Mouse (Mus musculus): ENCODE measurements at regions not wholly inside any gene's neighbourhood (a gene's known extent, or its start where the extent isn't known, plus 50 kb on each side); places are given as distances from the start of the nearest gene placed in this dataset.
A peak's percentile ranks its signal among the peaks of the same experiment; 100 is the strongest.

DNA sequence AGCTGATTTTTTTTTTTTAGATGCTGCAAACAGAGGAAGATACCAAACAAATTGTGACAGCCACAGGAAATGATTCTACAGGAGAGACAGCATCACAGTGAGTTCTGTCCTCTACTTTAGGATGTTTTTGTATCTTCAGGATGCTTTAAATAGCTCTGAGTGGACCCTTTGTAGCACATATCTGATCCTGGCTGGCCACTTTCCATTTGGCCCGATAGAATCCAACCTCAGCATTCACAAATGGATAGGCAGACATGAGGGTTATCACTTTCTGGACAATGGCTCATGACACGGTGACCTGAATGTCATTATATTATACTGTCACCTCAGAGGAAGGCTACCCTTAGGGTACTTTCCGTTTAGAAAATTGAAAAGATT lies 379.3 kb downstream of the Gm10295 start:
- Histone ChIP-seq H3K4me2 (ENCODE audit: low read depth, low read length) (no peak overlapping the region), H3K27ac (ENCODE audit: low read depth, low read length) (no peak overlapping the region), H3K36me3 (ENCODE audit: control insufficient read depth, insufficient read depth, low read length) (no peaks in the 10 kb centered on the region), H3K4me3 (ENCODE audit: low read depth, low read length) (no peak overlapping the region), H3K4me1 (ENCODE audit: control insufficient read depth, insufficient read depth, low read length) (no peaks in the 10 kb centered on the region), H3K9me3 (ENCODE audit: control insufficient read depth, low read length) (no peaks in the 10 kb centered on the region), H3K9ac (replicated peaks; ENCODE audit: low read depth, low read length) (no peak overlapping the region), H3K27me3 (ENCODE audit: control insufficient read depth, insufficient read depth, low read length) (no peaks in the 10 kb centered on the region)
- 20% methylated on average over 3 of the region's 3 CpGs for WGBS
- no peak for ATAC-seq (ENCODE audit: low read depth)

GRCm38 (mm10) chr7:70971323-70972022 lies 379.8 kb downstream of the Gm10295 start:
- Histone ChIP-seq H3K9ac (replicated peaks; ENCODE audit: low read depth, low read length) (no peak overlapping the region), H3K4me2 (ENCODE audit: low read depth, low read length) (no peak overlapping the region), H3K36me3 (ENCODE audit: control insufficient read depth, insufficient read depth, low read length) (no peaks in the 10 kb centered on the region), H3K27me3 (ENCODE audit: control insufficient read depth, insufficient read depth, low read length) (no peaks in the 10 kb centered on the region), H3K27ac (ENCODE audit: low read depth, low read length) (no peak overlapping the region), H3K4me3 (ENCODE audit: low read depth, low read length) (no peak overlapping the region), H3K9me3 (ENCODE audit: control insufficient read depth, low read length) (no peaks in the 10 kb centered on the region), H3K4me1 (ENCODE audit: control insufficient read depth, insufficient read depth, low read length) (no peaks in the 10 kb centered on the region)
- peak; percentile 17; the same call in 1 of the 2 replicates for ATAC-seq (ENCODE audit: low read depth)
- 6% methylated on average over 6 of the region's 6 CpGs for WGBS

DNA sequence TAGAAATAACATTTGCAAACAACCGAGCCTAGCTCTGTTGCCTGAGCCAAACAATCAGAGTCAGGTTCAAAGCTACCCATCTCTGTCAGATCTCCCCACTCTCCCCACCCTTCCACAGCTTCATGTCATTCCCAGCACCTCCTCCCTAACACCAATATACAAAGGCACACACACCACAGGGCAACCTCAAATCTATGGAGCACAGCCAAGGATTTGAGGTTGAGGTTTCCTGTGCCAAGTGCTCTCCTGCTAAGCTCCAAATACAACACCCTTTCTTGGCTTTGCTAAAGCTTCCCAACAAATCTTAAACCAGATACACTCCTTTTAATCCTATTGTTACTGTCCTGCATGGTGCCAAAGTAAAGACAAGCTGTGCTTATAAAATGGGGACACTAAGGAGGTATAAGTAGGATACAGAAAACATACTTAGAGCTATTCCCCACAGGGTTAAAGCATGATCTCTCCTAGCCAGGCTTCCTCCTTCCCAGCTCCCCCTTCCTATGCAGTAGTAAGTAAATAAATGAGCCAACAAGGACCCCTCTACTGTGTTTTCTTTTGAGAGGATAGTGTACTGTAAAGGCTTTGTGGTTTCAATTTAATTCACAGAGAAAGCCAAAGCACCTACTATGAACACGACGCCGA lies 398.8 kb downstream of the Gm10295 start:
- Histone ChIP-seq H3K36me3 (ENCODE audit: control insufficient read depth, insufficient read depth, low read length) (no peaks in the 10 kb centered on the region), H3K27me3 (ENCODE audit: control insufficient read depth, insufficient read depth, low read length) (no peaks in the 10 kb centered on the region), H3K27ac (ENCODE audit: low read depth, low read length) (no peak overlapping the region), H3K9ac (replicated peaks; ENCODE audit: low read depth, low read length) (no peak overlapping the region), H3K9me3 (ENCODE audit: control insufficient read depth, low read length) (no peaks in the 10 kb centered on the region), H3K4me2 (ENCODE audit: low read depth, low read length) (no peak overlapping the region), H3K4me3 (ENCODE audit: low read depth, low read length) (no peak overlapping the region), H3K4me1 (ENCODE audit: control insufficient read depth, insufficient read depth, low read length) (no peaks in the 10 kb centered on the region)
- ATAC-seq (ENCODE audit: low read depth), result no peak
- 59% methylated on average over 4 of the region's 4 CpGs for WGBS

DNA sequence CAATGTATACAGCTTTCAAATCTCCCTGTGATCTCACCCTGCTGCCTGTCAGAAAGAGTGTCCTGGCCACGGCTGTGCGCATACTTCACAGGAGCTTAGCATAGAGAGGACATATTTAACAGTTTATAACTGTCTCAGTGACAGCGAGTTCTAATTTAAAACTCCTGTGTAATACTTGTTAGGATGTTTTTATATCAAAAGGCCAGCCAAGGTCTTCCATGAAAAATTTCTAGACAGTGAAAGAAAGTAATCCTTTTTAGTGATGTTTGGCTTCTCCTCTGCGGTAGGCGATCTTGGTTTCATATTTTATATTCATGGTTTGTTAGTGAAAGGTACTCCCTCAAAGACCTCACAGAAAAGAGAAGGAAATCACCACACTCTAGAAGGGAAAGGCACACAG lies 403.0 kb downstream of the Gm10295 start:
- H3K4me1 ChIP-seq (ENCODE audit: control insufficient read depth, insufficient read depth, low read length), result no peaks in the 10 kb centered on the region

DNA sequence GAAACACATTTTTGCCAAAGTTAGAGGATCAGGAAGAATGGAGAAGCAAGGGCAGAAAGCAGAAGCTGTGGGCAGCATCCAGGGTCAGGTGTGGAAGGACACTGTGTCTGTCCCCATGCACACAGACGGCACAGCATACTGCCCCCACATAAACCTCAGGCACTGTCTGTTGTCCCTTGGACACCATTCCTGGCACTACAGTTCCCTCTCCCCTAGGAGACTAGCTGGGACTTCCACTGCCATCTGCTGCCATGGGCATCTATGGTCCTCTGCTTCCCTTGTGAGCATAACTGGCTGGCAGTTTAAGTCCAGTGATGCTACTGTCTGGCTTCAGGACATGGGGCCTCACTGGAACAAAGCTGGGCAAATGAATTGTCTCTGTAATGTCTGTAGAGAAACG lies 405.0 kb downstream of the Gm10295 start:
- Histone ChIP-seq H3K4me1 (ENCODE audit: control insufficient read depth, insufficient read depth, low read length) (no peaks in the 10 kb centered on the region), H3K36me3 (ENCODE audit: control insufficient read depth, insufficient read depth, low read length) (no peaks in the 10 kb centered on the region), H3K4me2 (ENCODE audit: low read depth, low read length) (no peak overlapping the region), H3K27me3 (ENCODE audit: control insufficient read depth, insufficient read depth, low read length) (no peaks in the 10 kb centered on the region), H3K9ac (replicated peaks; ENCODE audit: low read depth, low read length) (no peak overlapping the region), H3K9me3 (ENCODE audit: control insufficient read depth, low read length) (no peaks in the 10 kb centered on the region), H3K27ac (ENCODE audit: low read depth, low read length) (no peak overlapping the region), H3K4me3 (ENCODE audit: low read depth, low read length) (no peak overlapping the region)
- 71% methylated on average over 2 of the region's 2 CpGs for WGBS
- no peak for ATAC-seq (ENCODE audit: low read depth)

More for the DNA sequence above, 403.0 kb downstream of the Gm10295 start:
- no peak overlapping the region for H3K27ac ChIP-seq (ENCODE audit: low read depth, low read length)
- H3K4me2 ChIP-seq (ENCODE audit: low read depth, low read length), result no peak overlapping the region
- no peaks in the 10 kb centered on the region for H3K9me3 ChIP-seq (ENCODE audit: control insufficient read depth, low read length)
- WGBS, result 75% methylated on average over 5 of the region's 5 CpGs
- ATAC-seq (ENCODE audit: low read depth), result no peak
- no peak overlapping the region for H3K9ac ChIP-seq (replicated peaks; ENCODE audit: low read depth, low read length)
- H3K36me3 ChIP-seq (ENCODE audit: control insufficient read depth, insufficient read depth, low read length), result no peaks in the 10 kb centered on the region
- H3K4me3 ChIP-seq (ENCODE audit: low read depth, low read length), result no peak overlapping the region
- no peaks in the 10 kb centered on the region for H3K27me3 ChIP-seq (ENCODE audit: control insufficient read depth, insufficient read depth, low read length)

- 22% methylated on average over 6 of the region's 6 CpGs for WGBS
- no peak overlapping the region for H3K4me3 ChIP-seq (ENCODE audit: low read depth, low read length)
- no peak for ATAC-seq (ENCODE audit: low read depth)
Measured at GRCm38 (mm10) chr7:70930911-70931310, 420.4 kb downstream of the Gm10295 start.

GRCm38 (mm10) chr7:70929935-70930334 lies 421.4 kb downstream of the Gm10295 start:
- Histone ChIP-seq H3K36me3 (ENCODE audit: control insufficient read depth, insufficient read depth, low read length) (no peaks in the 10 kb centered on the region), H3K9ac (replicated peaks; ENCODE audit: low read depth, low read length) (no peak overlapping the region), H3K4me2 (ENCODE audit: low read depth, low read length) (peak overlapping the region; percentile 28), H3K4me3 (ENCODE audit: low read depth, low read length) (0 out of 2 replicates have a peak overlapping the region, but pooled peaks have one; percentile 1), H3K27ac (ENCODE audit: low read depth, low read length) (no peak overlapping the region), H3K4me1 (ENCODE audit: control insufficient read depth, insufficient read depth, low read length) (no peaks in the 10 kb centered on the region), H3K9me3 (ENCODE audit: control insufficient read depth, low read length) (no peaks in the 10 kb centered on the region), H3K27me3 (ENCODE audit: control insufficient read depth, insufficient read depth, low read length) (no peaks in the 10 kb centered on the region)
- ATAC-seq (ENCODE audit: low read depth), result no peak; the same call in 1 of the 2 replicates
- WGBS, result 21% methylated on average over 11 of the region's 11 CpGs

More at GRCm38 (mm10) chr7:70930911-70931310, 420.4 kb downstream of the Gm10295 start:
- Histone ChIP-seq H3K9ac (replicated peaks; ENCODE audit: low read depth, low read length) (no peak overlapping the region), H3K4me1 (ENCODE audit: control insufficient read depth, insufficient read depth, low read length) (no peaks in the 10 kb centered on the region), H3K27me3 (ENCODE audit: control insufficient read depth, insufficient read depth, low read length) (no peaks in the 10 kb centered on the region), H3K4me2 (ENCODE audit: low read depth, low read length) (no peak overlapping the region), H3K27ac (ENCODE audit: low read depth, low read length) (no peak overlapping the region), H3K36me3 (ENCODE audit: control insufficient read depth, insufficient read depth, low read length) (no peaks in the 10 kb centered on the region), H3K9me3 (ENCODE audit: control insufficient read depth, low read length) (no peaks in the 10 kb centered on the region)

GRCm38 (mm10) chr7:70928001-70928400 lies 423.3 kb downstream of the Gm10295 start:
- Histone ChIP-seq H3K27ac (ENCODE audit: low read depth, low read length) (no peak overlapping the region), H3K4me2 (ENCODE audit: low read depth, low read length) (no peak overlapping the region), H3K4me1 (ENCODE audit: control insufficient read depth, insufficient read depth, low read length) (no peaks in the 10 kb centered on the region), H3K9ac (replicated peaks; ENCODE audit: low read depth, low read length) (no peak overlapping the region), H3K4me3 (ENCODE audit: low read depth, low read length) (no peak overlapping the region), H3K9me3 (ENCODE audit: control insufficient read depth, low read length) (no peaks in the 10 kb centered on the region), H3K27me3 (ENCODE audit: control insufficient read depth, insufficient read depth, low read length) (no peaks in the 10 kb centered on the region), H3K36me3 (ENCODE audit: control insufficient read depth, insufficient read depth, low read length) (no peaks in the 10 kb centered on the region)
- ATAC-seq (ENCODE audit: low read depth), result no peak
- 40% methylated on average over 3 of the region's 3 CpGs for WGBS

- Histone ChIP-seq H3K27me3 (ENCODE audit: control insufficient read depth, insufficient read depth, low read length) (no peaks in the 10 kb centered on the region), H3K4me1 (ENCODE audit: control insufficient read depth, insufficient read depth, low read length) (no peaks in the 10 kb centered on the region), H3K4me3 (ENCODE audit: low read depth, low read length) (no peak overlapping the region), H3K9ac (replicated peaks; ENCODE audit: low read depth, low read length) (no peak overlapping the region), H3K36me3 (ENCODE audit: control insufficient read depth, insufficient read depth, low read length) (no peaks in the 10 kb centered on the region), H3K27ac (ENCODE audit: low read depth, low read length) (no peak overlapping the region), H3K4me2 (ENCODE audit: low read depth, low read length) (no peak overlapping the region), H3K9me3 (ENCODE audit: control insufficient read depth, low read length) (no peaks in the 10 kb centered on the region)
- 32% methylated on average over 4 of the region's 4 CpGs for whole genome bisulfite sequencing
- ATAC-seq (ENCODE audit: low read depth), result no peak
Measured at GRCm38 (mm10) chr7:70917016-70917415, 434.3 kb downstream of the Gm10295 start.
